Mouse (Mus musculus) stomach, embryonic 16.5 days (tissue): Measurements from ENCODE around the gene Gm17359. TPM values are rescaled to one million over a fixed set of nuclear protein-coding genes. Genes with fewer than 3 reads are reported as not detected.

Experiments used
- ATAC-seq: fragments of 200-750 bp; cut with Nextera tagmentation; 2 replicates; pipeline ENCODE4 v1.8.0; 2017; ENCODE audit warnings: moderate number of reproducible peaks, moderate TSS enrichment; ENCODE audit not compliant: insufficient read depth, low FRiP score
- H3K27ac ChIP-seq: fragments of 300-500 bp; sonication (generic); 2 replicates; pipeline ENCODE4 v1.5.1; 2014; ENCODE audit warnings: low read length
- H3K27me3 ChIP-seq: fragments of 300-500 bp; sonication (generic); 2 replicates; pipeline ENCODE4 v1.6.1; 2014; ENCODE audit warnings: low read length, control low read depth, mixed read lengths; ENCODE audit not compliant: control insufficient read depth, insufficient read depth
- H3K36me3 ChIP-seq: fragments of 300-500 bp; sonication (generic); 2 replicates; pipeline ENCODE4 v1.6.1; 2014; ENCODE audit warnings: low read length; ENCODE audit not compliant: control insufficient read depth, insufficient read depth
- H3K4me1 ChIP-seq: fragments of 300-500 bp; sonication (generic); 2 replicates; pipeline ENCODE4 v1.6.1; 2014; ENCODE audit warnings: low read length, control low read depth, mixed read lengths; ENCODE audit not compliant: control insufficient read depth, insufficient read depth
- H3K4me2 ChIP-seq: fragments of 300-500 bp; sonication (generic); 2 replicates; pipeline ENCODE4 v1.6.1; 2014; ENCODE audit warnings: low read depth, low read length, mixed read lengths
- H3K4me3 ChIP-seq: fragments of 300-500 bp; sonication (generic); replicated peaks from 2 replicates; pipeline ENCODE4 v1.5.1; 2014; ENCODE audit warnings: mild to moderate bottlenecking, low read length
- H3K9ac ChIP-seq: fragments of 300-500 bp; sonication (generic); 2 replicates; pipeline ENCODE4 v1.6.1; 2014; ENCODE audit warnings: low read length
- H3K9me3 ChIP-seq: fragments of 300-500 bp; sonication (generic); replicated peaks from 2 replicates; pipeline ENCODE4 v1.6.1; 2016; ENCODE audit warnings: low read length, control low read depth; ENCODE audit not compliant: control insufficient read depth
- WGBS: fragments of 180-500 bp; shearing (Covaris S2); extraction: QIAGEN DNeasy Blood & Tissue Kit; methylation state at CpG from one replicate; pipeline ENCODE4 v1.1.7; 2014; 5-methylcytosine and 5-hydroxymethylcytosine counted together
- polyA plus RNA-seq: library from polyadenylated mRNA; unstranded; fragments of >200 nt; fragmentation: Nextera tagmentation; extraction: Ambion mirVana; gene quantifications from 2 replicates; pipeline ENCODE4 v1.2.1, GENCODE M21; 2015

The Gm17359 gene
- polyA plus RNA-seq, 1 experiment from 2014 or later = not detected

GRCm38 (mm10) chr3:79299401-79299800 is 37.1 kb upstream of the Gm17359 start:
- no peak overlapping the region for H3K4me2 ChIP-seq
- ATAC-seq = no peak
- 81% methylated on average over 15 of the region's 15 CpGs for WGBS

GRCm38 (mm10) chr3:79308605-79309004 is 27.9 kb upstream of the Gm17359 start:
- H3K9me3 ChIP-seq = no peaks in the 10 kb centered on the region
- WGBS = 81% methylated on average over 4 of the region's 4 CpGs
- no peak overlapping the region for H3K4me3 ChIP-seq
- no peak overlapping the region for H3K27ac ChIP-seq
- H3K4me2 ChIP-seq = no peak overlapping the region
- H3K27me3 ChIP-seq = no peaks in the 10 kb centered on the region
- H3K4me1 ChIP-seq = peaks cover 2% of the 10 kb centered on the region; the same call in 1 of the 2 replicates
- no peak for ATAC-seq
- no peak overlapping the region for H3K9ac ChIP-seq
- H3K36me3 ChIP-seq = no peaks in the 10 kb centered on the region

More at GRCm38 (mm10) chr3:79299401-79299800, 37.1 kb upstream of the Gm17359 start:
- H3K9ac ChIP-seq = no peak overlapping the region
- H3K4me1 ChIP-seq = no peaks in the 10 kb centered on the region
- H3K36me3 ChIP-seq = no peaks in the 10 kb centered on the region
- no peak overlapping the region for H3K27ac ChIP-seq
- H3K9me3 ChIP-seq = no peaks in the 10 kb centered on the region
- no peak overlapping the region for H3K4me3 ChIP-seq
- no peaks in the 10 kb centered on the region for H3K27me3 ChIP-seq

GRCm38 (mm10) chr3:79310184-79310583 is 26.3 kb upstream of the Gm17359 start:
- WGBS = 81% methylated on average over 7 of the region's 7 CpGs
- no peak for ATAC-seq
- H3K27ac ChIP-seq = no peak overlapping the region

GRCm38 (mm10) chr3:79311895-79312294 is 24.6 kb upstream of the Gm17359 start:
- Histone ChIP-seq H3K4me3 (no peak overlapping the region), H3K4me2 (no peak overlapping the region), H3K27me3 (no peaks in the 10 kb centered on the region), H3K9me3 (no peaks in the 10 kb centered on the region), H3K4me1 (peaks cover 2% of the 10 kb centered on the region; the same call in 1 of the 2 replicates), H3K9ac (no peak overlapping the region), H3K27ac (no peak overlapping the region), H3K36me3 (no peaks in the 10 kb centered on the region)
- no peak for ATAC-seq

More at GRCm38 (mm10) chr3:79310184-79310583, 26.3 kb upstream of the Gm17359 start:
- no peak overlapping the region for H3K4me3 ChIP-seq
- peaks cover 2% of the 10 kb centered on the region; the same call in 1 of the 2 replicates for H3K4me1 ChIP-seq
- no peak overlapping the region for H3K4me2 ChIP-seq
- no peaks in the 10 kb centered on the region for H3K27me3 ChIP-seq
- H3K9ac ChIP-seq = no peak overlapping the region
- no peaks in the 10 kb centered on the region for H3K36me3 ChIP-seq
- no peaks in the 10 kb centered on the region for H3K9me3 ChIP-seq

- no peak overlapping the region for H3K4me2 ChIP-seq
- H3K27ac ChIP-seq = no peak overlapping the region
- H3K4me3 ChIP-seq = no peak overlapping the region
- H3K27me3 ChIP-seq = no peaks in the 10 kb centered on the region
- H3K9ac ChIP-seq = no peak overlapping the region
- H3K9me3 ChIP-seq = no peaks in the 10 kb centered on the region
- no peak for ATAC-seq
- whole genome bisulfite sequencing = 56% methylated on average over 10 of the region's 10 CpGs
- peaks cover 2% of the 10 kb centered on the region; the same call in 1 of the 2 replicates for H3K4me1 ChIP-seq
- H3K36me3 ChIP-seq = no peaks in the 10 kb centered on the region
Observed at GRCm38 (mm10) chr3:79314006-79314698, 22.3 kb upstream of the Gm17359 start.

GRCm38 (mm10) chr3:79324697-79325526 is 11.5 kb upstream of the Gm17359 start:
- Histone ChIP-seq H3K27ac (0 out of 2 replicates have a peak overlapping the region, but pooled peaks have one; percentile 15), H3K4me3 (0 out of 2 replicates have a peak overlapping the region, but pooled peaks have one; percentile 1), H3K9me3 (no peaks in the 10 kb centered on the region), H3K9ac (no peak overlapping the region), H3K4me2 (peak overlapping the region; percentile 25; the same call in 1 of the 2 replicates), H3K27me3 (no peaks in the 10 kb centered on the region), H3K4me1 (0 out of 2 replicates have a peak, but pooled peaks cover 11% of the 10 kb centered on the region), H3K36me3 (no peaks in the 10 kb centered on the region)
- peak; percentile 59; the same call in 1 of the 2 replicates for ATAC-seq
- WGBS = 25% methylated on average over 10 of the region's 10 CpGs

DNA sequence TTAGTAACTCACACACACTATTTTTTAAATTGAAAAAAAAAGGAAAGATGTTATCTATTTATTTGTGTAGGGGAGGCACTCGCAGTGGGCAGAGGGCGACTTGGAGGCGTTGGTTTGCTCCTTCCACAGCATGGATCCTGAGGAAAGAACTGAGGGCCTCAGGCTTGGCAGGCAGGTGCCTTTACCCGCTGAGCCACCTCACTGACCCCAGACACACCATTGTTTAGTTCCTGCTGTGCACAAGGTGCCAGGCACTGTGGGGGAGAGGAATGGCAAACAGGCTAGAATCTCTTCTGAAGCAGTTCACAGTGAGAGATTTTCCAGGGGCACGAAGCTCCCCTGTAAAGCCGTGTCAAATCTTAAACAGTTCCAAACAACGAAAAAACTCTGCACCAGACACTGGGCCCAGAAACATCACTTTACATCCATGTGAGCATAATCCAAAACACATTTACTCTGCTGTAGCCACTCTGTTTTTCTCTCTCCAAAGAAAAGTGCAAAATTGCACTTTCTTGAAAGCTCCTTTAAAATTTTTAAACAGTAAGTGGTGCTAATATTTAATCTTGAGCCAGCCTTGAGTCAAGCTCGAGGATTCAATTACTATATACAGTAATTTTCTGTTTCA is 6.7 kb upstream of the Gm17359 start:
- 0 out of 2 replicates have a peak, but pooled peaks cover 9% of the 10 kb centered on the region for H3K4me1 ChIP-seq
- WGBS = 28% methylated on average over 8 of the region's 8 CpGs
- H3K9ac ChIP-seq = no peak overlapping the region
- no peak overlapping the region for H3K4me3 ChIP-seq
- H3K27me3 ChIP-seq = no peaks in the 10 kb centered on the region
- no peak overlapping the region for H3K4me2 ChIP-seq
- no peaks in the 10 kb centered on the region for H3K9me3 ChIP-seq
- H3K27ac ChIP-seq = peak overlapping the region; percentile 9; the same call in 1 of the 2 replicates
- no peaks in the 10 kb centered on the region for H3K36me3 ChIP-seq
- no peak for ATAC-seq

GRCm38 (mm10) chr3:79333051-79333450 is 3.4 kb upstream of the Gm17359 start:
- no peak for ATAC-seq
- Histone ChIP-seq H3K4me3 (no peak overlapping the region), H3K9me3 (no peaks in the 10 kb centered on the region), H3K9ac (no peak overlapping the region), H3K4me1 (0 out of 2 replicates have a peak, but pooled peaks cover 4% of the 10 kb centered on the region), H3K27ac (no peak overlapping the region), H3K4me2 (no peak overlapping the region), H3K36me3 (no peaks in the 10 kb centered on the region), H3K27me3 (no peaks in the 10 kb centered on the region)
- 81% methylated on average over 7 of the region's 7 CpGs for WGBS
